Mouse (Mus musculus): ENCODE data around the gene Olfr960. TPM values are rescaled to one million over a fixed set of nuclear protein-coding genes. Genes with fewer than 3 reads are reported as not detected.

Gene Olfr960
- polyA plus RNA-seq (2015; fragmentation: Nextera tagmentation; extraction: Ambion mirVana) = not detected in 2 replicates

DNA sequence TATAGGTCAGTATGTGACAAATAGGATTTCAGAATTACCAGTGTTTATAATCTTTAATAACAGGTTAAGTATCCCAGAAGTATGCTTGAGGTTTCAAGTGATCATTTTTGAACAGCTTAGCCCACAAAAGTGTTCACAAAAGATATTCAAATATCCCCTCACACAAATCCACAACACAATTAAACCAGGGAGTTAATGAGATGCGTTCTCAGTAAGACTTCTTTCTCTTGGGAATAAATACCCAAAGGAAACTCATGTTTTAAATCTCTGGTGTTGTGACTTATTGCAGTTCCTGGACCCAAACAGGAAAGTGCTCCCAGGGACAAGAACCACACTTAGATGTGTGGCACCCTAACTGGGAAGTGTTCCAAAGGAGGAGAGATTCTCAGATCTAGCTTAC is at the start of gene Olfr960:
Gene Olfr960, plus strand, starts transcription at position 301 of the 400 bp plus-strand sequence.
- Histone ChIP-seq H3K4me1 (ENCODE audit: control insufficient read depth, insufficient read depth, low read depth, low read length) (no peaks in the 10 kb centered on the region), H3K9ac (ENCODE audit: low read depth, low read length) (no peak within 1 kb of the TSS), H3K9me3 (ENCODE audit: control insufficient read depth, low read length) (no peaks in the 10 kb centered on the region), H3K27me3 (replicated peaks; ENCODE audit: control insufficient read depth, insufficient read depth, low read length) (no peaks in the 10 kb centered on the region), H3K4me3 (ENCODE audit: low read length) (no peak within 1 kb of the TSS), H3K36me3 (ENCODE audit: control insufficient read depth, insufficient read depth, low read length) (no peaks in the 10 kb centered on the region), H3K27ac (ENCODE audit: low read depth, low read length) (no peak within 1 kb of the TSS), H3K4me2 (ENCODE audit: low read length) (no peak within 1 kb of the TSS)
- ATAC-seq = no peak
- 58% methylated on average over 1 of the region's 1 CpGs for WGBS

DNA sequence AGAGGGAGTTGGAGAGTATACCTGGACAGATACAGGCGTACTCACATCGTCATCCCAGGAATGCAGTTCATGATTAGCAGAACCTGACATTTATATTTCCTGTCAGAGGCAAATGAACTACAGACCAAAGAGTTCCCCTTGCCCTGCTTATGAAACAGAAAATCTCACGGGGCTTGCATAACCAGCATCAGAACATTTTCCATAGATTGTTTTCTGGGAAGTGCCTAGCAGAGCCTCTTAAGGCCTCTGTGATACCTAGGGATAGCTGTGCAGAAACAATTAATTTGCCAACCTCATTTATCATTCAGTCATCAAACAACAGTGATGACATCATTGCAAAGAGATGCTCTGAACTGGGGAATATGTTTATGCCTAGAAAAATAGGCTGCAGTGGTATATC is 45.7 kb upstream of the Olfr960 start, which contains the start of gene Olfr959:
Gene Olfr959, minus strand, starts transcription at position 101 of the 400 bp plus-strand sequence.
- Histone ChIP-seq H3K4me3 (ENCODE audit: low read length) (no peak within 1 kb of the TSS), H3K4me1 (ENCODE audit: control insufficient read depth, insufficient read depth, low read depth, low read length) (no peaks in the 10 kb centered on the region), H3K27me3 (replicated peaks; ENCODE audit: control insufficient read depth, insufficient read depth, low read length) (no peaks in the 10 kb centered on the region), H3K4me2 (ENCODE audit: low read length) (no peak within 1 kb of the TSS), H3K27ac (ENCODE audit: low read depth, low read length) (no peak within 1 kb of the TSS), H3K9ac (ENCODE audit: low read depth, low read length) (no peak within 1 kb of the TSS), H3K36me3 (ENCODE audit: control insufficient read depth, insufficient read depth, low read length) (no peaks in the 10 kb centered on the region), H3K9me3 (ENCODE audit: control insufficient read depth, low read length) (no peaks in the 10 kb centered on the region)
- ATAC-seq = no peak
- WGBS = 78% methylated on average over 3 of the region's 3 CpGs

DNA sequence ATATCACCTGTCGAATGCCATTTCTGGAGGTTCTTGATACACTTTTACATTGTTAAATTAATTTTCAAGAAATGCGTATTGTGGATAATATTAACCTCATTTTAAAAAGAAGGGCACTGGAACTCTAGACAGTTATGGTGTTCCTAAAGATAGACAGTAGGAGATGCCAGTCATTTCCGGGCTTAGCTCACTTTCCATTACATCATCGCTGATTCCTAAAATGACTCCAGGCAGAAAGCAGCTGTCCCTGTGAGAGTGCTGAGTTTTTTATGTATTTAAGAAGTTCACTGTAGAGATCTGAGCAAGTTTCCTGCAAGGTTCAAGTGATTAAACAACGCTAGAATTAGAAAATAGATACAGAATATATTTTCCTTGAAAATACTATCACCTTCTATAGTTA is 44.1 kb upstream of the Olfr960 start:
- no peak for ATAC-seq
- Histone ChIP-seq H3K4me1 (ENCODE audit: control insufficient read depth, insufficient read depth, low read depth, low read length) (no peaks in the 10 kb centered on the region), H3K27ac (ENCODE audit: low read depth, low read length) (no peak overlapping the region), H3K36me3 (ENCODE audit: control insufficient read depth, insufficient read depth, low read length) (no peaks in the 10 kb centered on the region), H3K9ac (ENCODE audit: low read depth, low read length) (no peak overlapping the region), H3K27me3 (replicated peaks; ENCODE audit: control insufficient read depth, insufficient read depth, low read length) (no peaks in the 10 kb centered on the region), H3K4me3 (ENCODE audit: low read length) (no peak overlapping the region), H3K9me3 (ENCODE audit: control insufficient read depth, low read length) (no peaks in the 10 kb centered on the region), H3K4me2 (ENCODE audit: low read length) (no peak overlapping the region)
- WGBS = 87% methylated on average over 5 of the region's 5 CpGs

DNA sequence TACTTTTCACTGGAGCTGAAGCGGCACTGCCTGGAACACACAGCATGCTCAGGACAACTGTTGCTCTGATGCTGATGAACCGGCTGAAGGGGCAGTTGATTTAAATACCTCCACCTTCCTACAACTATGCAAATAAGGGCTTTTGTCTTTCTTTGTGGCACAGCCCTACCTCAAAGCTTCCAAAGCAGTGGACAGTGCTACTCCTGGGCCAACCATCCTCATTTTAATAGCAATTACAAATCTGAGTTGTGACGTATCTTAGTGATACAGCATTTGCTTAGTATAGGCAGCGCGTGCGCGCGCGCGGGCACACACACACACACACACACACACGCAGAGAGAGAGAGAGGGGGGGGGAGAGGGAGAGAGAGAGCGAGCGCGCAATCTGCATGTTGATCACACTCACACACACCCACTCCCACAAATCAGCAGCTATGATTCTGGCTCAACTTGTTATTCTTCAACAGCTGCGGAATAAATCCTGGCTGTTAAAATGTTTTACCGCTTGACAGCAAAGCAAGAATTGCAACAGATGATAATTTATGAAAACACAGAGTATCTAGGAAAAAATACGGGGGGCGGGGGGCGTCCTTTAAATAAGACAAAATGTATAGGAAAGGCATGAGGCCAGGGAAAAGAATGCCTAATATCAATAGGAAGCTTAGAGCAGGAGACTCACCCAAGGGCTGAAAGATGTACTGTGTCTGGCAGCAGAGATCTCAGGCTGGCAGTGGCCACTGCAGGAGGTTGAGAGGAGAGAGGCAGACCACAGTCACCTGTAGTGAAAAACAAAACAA is 18.4 kb upstream of the Olfr960 start:
- no peaks in the 10 kb centered on the region for H3K27me3 ChIP-seq (replicated peaks; ENCODE audit: control insufficient read depth, insufficient read depth, low read length)
- H3K9ac ChIP-seq (ENCODE audit: low read depth, low read length) = peak overlapping the region; percentile 65
- H3K9me3 ChIP-seq (ENCODE audit: control insufficient read depth, low read length) = no peaks in the 10 kb centered on the region
- peak overlapping the region; percentile 50 for H3K4me3 ChIP-seq (ENCODE audit: low read length)
- H3K27ac ChIP-seq (ENCODE audit: low read depth, low read length) = peak overlapping the region; percentile 78
- under 1% methylated on average over 19 of the region's 19 CpGs for WGBS
- H3K36me3 ChIP-seq (ENCODE audit: control insufficient read depth, insufficient read depth, low read length) = peaks cover 6% of the 10 kb centered on the region
- H3K4me2 ChIP-seq (ENCODE audit: low read length) = peak overlapping the region; percentile 61
- no peaks in the 10 kb centered on the region; the same call in 1 of the 2 replicates for H3K4me1 ChIP-seq (ENCODE audit: control insufficient read depth, insufficient read depth, low read depth, low read length)
- ATAC-seq = peak; percentile 93

DNA sequence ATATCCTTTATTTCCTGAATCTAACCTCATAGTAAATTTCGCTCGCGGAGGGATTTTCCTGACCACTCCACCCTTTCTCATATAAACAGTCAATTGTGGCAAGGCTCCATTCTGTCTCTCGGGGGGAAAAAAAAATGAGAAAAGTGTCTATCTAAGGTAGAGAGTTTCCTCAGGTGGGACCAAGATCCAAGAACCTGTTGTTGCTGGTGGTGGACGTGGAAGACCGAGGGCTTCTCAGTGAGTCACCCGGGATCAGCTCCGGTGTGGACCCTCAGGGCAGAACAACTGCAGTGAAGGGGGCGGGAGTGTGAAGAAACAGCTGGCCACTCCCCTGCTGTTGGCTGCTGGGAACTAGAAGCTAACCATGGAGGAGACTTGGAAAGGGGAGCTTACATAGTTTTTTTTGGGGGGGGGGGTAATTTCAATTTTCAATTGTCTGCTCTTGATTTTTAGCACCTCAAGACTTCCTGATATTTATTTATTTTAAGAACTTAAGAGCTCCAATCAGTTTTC is 17.8 kb upstream of the Olfr960 start:
- Histone ChIP-seq H3K9ac (ENCODE audit: low read depth, low read length) (peak overlapping the region; percentile 65), H3K27me3 (replicated peaks; ENCODE audit: control insufficient read depth, insufficient read depth, low read length) (no peaks in the 10 kb centered on the region), H3K4me1 (ENCODE audit: control insufficient read depth, insufficient read depth, low read depth, low read length) (no peaks in the 10 kb centered on the region; the same call in 1 of the 2 replicates), H3K36me3 (ENCODE audit: control insufficient read depth, insufficient read depth, low read length) (peaks cover 4% of the 10 kb centered on the region; the same call in 1 of the 2 replicates), H3K4me3 (ENCODE audit: low read length) (peak overlapping the region; percentile 50), H3K4me2 (ENCODE audit: low read length) (peak overlapping the region; percentile 61), H3K27ac (ENCODE audit: low read depth, low read length) (peak overlapping the region; percentile 78), H3K9me3 (ENCODE audit: control insufficient read depth, low read length) (no peaks in the 10 kb centered on the region)
- peak; percentile 81 for ATAC-seq
- under 1% methylated on average over 9 of the region's 9 CpGs for whole genome bisulfite sequencing

DNA sequence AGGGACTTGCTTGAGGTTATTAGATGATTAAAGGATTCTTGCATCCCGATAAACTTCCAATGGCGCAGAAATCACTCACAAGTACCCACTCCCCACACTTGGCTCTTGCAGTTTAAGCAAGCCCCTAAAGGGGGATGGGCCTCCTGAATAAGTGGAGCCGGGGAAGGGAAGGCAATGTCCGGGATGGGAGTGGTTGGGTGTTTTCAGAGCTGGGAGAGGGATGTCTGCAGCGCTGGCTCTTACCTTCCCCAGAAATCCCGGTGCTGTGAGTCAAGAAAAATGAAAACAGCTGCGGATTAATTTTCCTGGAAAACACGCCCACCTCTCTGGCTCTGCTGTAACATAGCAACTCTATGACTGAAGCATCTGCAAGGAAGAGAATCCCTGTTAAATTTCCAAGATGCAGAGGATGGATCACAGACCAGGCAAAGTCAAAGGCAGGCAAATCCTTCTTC is 17.1 kb upstream of the Olfr960 start, which contains the start of gene AW551984:
Gene AW551984, minus strand, starts transcription at position 405 of the 455 bp plus-strand sequence.
- ATAC-seq = peak; percentile 60
- Histone ChIP-seq H3K4me3 (ENCODE audit: low read length) (peak within 1 kb of the TSS; percentile 50), H3K36me3 (ENCODE audit: control insufficient read depth, insufficient read depth, low read length) (peaks cover 4% of the 10 kb centered on the region; the same call in 1 of the 2 replicates), H3K4me1 (ENCODE audit: control insufficient read depth, insufficient read depth, low read depth, low read length) (no peaks in the 10 kb centered on the region; the same call in 1 of the 2 replicates), H3K27ac (ENCODE audit: low read depth, low read length) (peak within 1 kb of the TSS; percentile 78), H3K27me3 (replicated peaks; ENCODE audit: control insufficient read depth, insufficient read depth, low read length) (no peaks in the 10 kb centered on the region), H3K4me2 (ENCODE audit: low read length) (peak within 1 kb of the TSS; percentile 61), H3K9ac (ENCODE audit: low read depth, low read length) (peak within 1 kb of the TSS; percentile 65), H3K9me3 (ENCODE audit: control insufficient read depth, low read length) (no peaks in the 10 kb centered on the region)
- WGBS = 1% methylated on average over 8 of the region's 8 CpGs

DNA sequence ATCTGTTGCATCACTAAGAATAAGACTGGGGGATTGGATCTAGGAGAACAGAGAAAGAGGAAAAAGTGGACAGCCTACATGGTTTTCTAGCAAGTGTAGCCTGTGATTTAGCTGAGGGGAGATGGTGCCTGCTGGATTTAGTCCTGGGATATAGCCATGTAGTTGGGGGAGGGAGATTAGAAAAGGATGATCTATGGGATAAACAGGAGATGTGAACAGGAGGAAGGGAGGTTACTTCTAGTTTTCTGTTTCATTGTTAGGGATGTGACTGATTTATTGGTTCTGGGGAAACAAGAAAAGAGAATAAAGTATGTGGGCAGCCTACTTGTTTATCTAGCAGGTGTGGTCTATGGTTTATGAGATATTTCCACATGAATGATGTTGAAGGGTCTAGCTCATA is 12.7 kb upstream of the Olfr960 start:
- H3K9me3 ChIP-seq (ENCODE audit: control insufficient read depth, low read length) = no peaks in the 10 kb centered on the region
- no peaks in the 10 kb centered on the region; the same call in 1 of the 2 replicates for H3K4me1 ChIP-seq (ENCODE audit: control insufficient read depth, insufficient read depth, low read depth, low read length)
- no peak overlapping the region for H3K4me2 ChIP-seq (ENCODE audit: low read length)
- H3K4me3 ChIP-seq (ENCODE audit: low read length) = no peak overlapping the region
- ATAC-seq = no peak
- no peak overlapping the region for H3K27ac ChIP-seq (ENCODE audit: low read depth, low read length)
- no peaks in the 10 kb centered on the region for H3K36me3 ChIP-seq (ENCODE audit: control insufficient read depth, insufficient read depth, low read length)
- no peak overlapping the region for H3K9ac ChIP-seq (ENCODE audit: low read depth, low read length)
- H3K27me3 ChIP-seq (replicated peaks; ENCODE audit: control insufficient read depth, insufficient read depth, low read length) = no peaks in the 10 kb centered on the region

DNA sequence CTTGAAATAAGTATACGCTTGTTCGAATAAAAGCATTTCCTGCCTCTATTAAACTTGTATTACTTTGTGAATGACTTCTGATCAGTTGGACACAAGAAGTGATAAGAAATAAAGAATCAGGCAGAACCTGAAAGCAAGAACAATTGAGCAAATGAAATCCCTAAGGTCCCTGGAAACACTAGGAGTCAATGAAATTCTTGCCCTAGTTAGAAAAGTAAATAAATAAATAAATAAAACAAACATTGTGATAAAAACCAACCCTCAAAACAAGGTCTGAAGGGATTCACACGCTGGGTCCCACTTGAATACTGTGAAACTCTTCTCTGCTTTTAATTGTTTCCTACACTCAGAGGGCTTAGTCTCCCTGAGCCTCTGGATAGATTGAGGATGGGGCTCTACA is 10.8 kb upstream of the Olfr960 start, which contains the start of gene Olfr148:
Gene Olfr148, plus strand, starts transcription at position 301 of the 400 bp plus-strand sequence.
- no peaks in the 10 kb centered on the region for H3K36me3 ChIP-seq (ENCODE audit: control insufficient read depth, insufficient read depth, low read length)
- H3K27me3 ChIP-seq (replicated peaks; ENCODE audit: control insufficient read depth, insufficient read depth, low read length) = no peaks in the 10 kb centered on the region
- H3K4me3 ChIP-seq (ENCODE audit: low read length) = no peak within 1 kb of the TSS
- no peak within 1 kb of the TSS for H3K4me2 ChIP-seq (ENCODE audit: low read length)
- H3K9me3 ChIP-seq (ENCODE audit: control insufficient read depth, low read length) = no peaks in the 10 kb centered on the region
- H3K27ac ChIP-seq (ENCODE audit: low read depth, low read length) = no peak within 1 kb of the TSS
- 75% methylated on average over 3 of the region's 3 CpGs for WGBS
- H3K4me1 ChIP-seq (ENCODE audit: control insufficient read depth, insufficient read depth, low read depth, low read length) = no peaks in the 10 kb centered on the region
- ATAC-seq = no peak
- H3K9ac ChIP-seq (ENCODE audit: low read depth, low read length) = no peak within 1 kb of the TSS

DNA sequence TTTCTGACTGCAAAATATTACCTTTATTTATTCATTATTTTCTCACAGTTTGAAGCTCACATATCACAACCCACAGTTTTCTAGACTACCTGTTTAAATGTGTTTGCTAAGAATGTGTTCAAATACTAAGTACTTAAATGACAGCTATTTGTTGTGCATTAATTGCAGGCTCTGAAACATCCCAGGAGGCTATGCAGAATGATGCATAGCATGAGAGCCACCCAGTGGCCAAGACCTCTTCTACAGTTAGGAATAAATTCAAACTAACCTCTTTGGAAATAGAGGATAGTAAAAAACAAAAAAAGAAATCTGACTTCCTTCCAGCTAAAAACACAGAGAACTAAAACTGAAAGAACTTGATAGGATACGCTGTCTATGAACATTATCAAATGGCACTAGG is 9.2 kb upstream of the Olfr960 start:
- Histone ChIP-seq H3K4me3 (ENCODE audit: low read length) (no peak overlapping the region), H3K9me3 (ENCODE audit: control insufficient read depth, low read length) (no peaks in the 10 kb centered on the region), H3K4me2 (ENCODE audit: low read length) (no peak overlapping the region), H3K36me3 (ENCODE audit: control insufficient read depth, insufficient read depth, low read length) (no peaks in the 10 kb centered on the region), H3K4me1 (ENCODE audit: control insufficient read depth, insufficient read depth, low read depth, low read length) (no peaks in the 10 kb centered on the region), H3K27ac (ENCODE audit: low read depth, low read length) (no peak overlapping the region), H3K9ac (ENCODE audit: low read depth, low read length) (no peak overlapping the region), H3K27me3 (replicated peaks; ENCODE audit: control insufficient read depth, insufficient read depth, low read length) (no peaks in the 10 kb centered on the region)
- ATAC-seq = no peak
- WGBS = 76% methylated on average over 1 of the region's 1 CpGs

Measured in hindbrain, embryonic 16.5 days (tissue).